Mouse (Mus musculus) testis, adult 2 months (tissue): Measurements from ENCODE around the gene Rnf130.
"Not testable (repeated sequence)": the region's sequence is repeated elsewhere in the genome, so short reads cannot be mapped to it uniquely, and the experiment has no call there.

Experiments
- CTCF ChIP-seq: fragments of 200-500 bp; IDR thresholded peaks from 2 replicates; pipeline ENCODE4 v1.5.1; 2012; ENCODE audit warnings: low read depth, mild to moderate bottlenecking, inconsistent platforms, low read length, moderate library complexity; ENCODE audit not compliant: control insufficient read depth, insufficient read depth, insufficient replicate concordance
- POLR2A ChIP-seq: fragments of 200-500 bp; IDR thresholded peaks from 2 replicates; pipeline ENCODE4 v1.6.1; 2012; ENCODE audit warnings: low read depth, mild to moderate bottlenecking, inconsistent platforms, low read length, moderate library complexity; ENCODE audit not compliant: control insufficient read depth

GRCm38 (mm10) chr11:50101962-50102361 lies 76.8 kb downstream of the Rnf130 start:
- TF ChIP-seq CTCF, POLR2A: not testable (repeated sequence)
